Mouse (Mus musculus): ENCODE data around the gene Amigo3. TPM values are rescaled to one million over a fixed set of nuclear protein-coding genes. Genes with fewer than 3 reads are reported as not detected.

The Amigo3 gene
- polyA plus RNA-seq, 1 experiment from 2014 or later: 1.5 TPM

DNA sequence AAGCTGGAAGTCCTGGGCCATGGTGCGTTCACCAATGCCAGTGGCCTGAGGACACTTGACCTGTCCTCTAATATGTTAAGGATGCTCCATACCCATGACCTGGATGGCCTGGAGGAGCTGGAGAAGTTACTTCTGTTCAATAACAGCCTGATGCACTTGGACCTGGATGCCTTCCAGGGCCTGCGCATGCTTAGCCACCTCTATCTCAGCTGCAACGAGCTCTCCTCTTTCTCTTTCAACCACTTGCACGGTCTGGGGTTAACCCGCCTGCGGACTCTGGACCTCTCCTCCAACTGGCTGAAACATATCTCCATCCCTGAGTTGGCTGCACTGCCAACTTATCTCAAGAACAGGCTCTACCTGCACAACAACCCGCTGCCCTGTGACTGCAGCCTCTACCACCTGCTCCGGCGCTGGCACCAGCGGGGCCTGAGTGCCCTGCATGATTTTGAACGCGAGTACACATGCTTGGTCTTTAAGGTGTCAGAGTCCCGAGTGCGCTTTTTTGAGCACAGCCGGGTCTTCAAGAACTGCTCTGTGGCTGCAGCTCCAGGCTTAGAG is 786 bp downstream of the Amigo3 start:
- Histone ChIP-seq H3K9ac (0 out of 2 replicates have a peak overlapping the region, but pooled peaks have one; percentile 39), H3K36me3 (peaks cover 56% of the 10 kb centered on the region), H3K4me1 (replicated peaks) (peaks cover 31% of the 10 kb centered on the region), H3K27me3 (no peaks in the 10 kb centered on the region), H3K4me3 (no peak overlapping the region), H3K27ac (peak overlapping the region; percentile 23; the same call in 1 of the 2 replicates), H3K4me2 (no peak overlapping the region), H3K9me3 (replicated peaks) (no peaks in the 10 kb centered on the region)
- 83% methylated on average over 15 of the region's 15 CpGs for WGBS
- ATAC-seq (replicated peaks; ENCODE audit: insufficient number of reproducible peaks, insufficient read depth, low FRiP score, low read depth): no peak

DNA sequence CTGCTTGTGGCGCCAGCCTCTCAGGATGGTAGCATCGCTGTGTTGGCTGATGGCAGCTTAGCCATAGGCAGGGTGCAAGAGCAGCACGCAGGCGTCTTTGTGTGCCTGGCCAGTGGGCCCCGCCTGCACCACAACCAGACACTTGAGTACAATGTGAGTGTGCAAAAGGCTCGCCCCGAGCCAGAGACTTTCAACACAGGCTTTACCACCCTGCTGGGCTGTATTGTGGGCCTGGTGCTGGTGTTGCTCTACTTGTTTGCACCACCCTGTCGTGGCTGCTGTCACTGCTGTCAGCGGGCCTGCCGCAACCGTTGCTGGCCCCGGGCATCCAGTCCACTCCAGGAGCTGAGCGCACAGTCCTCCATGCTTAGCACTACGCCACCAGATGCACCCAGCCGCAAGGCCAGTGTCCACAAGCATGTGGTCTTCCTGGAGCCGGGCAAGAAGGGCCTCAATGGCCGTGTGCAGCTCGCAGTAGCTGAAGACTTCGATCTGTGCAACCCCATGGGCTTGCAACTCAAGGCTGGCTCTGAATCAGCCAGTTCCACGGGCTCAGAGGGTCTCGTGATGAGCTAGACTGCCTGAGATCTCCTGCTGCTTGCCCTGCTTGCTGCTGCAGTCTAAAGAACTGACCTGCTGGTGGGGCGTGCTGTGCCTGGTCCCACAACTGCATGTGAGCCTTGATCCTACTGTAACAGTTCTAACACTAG is 1.5 kb downstream of the Amigo3 start:
- no peaks in the 10 kb centered on the region for H3K27me3 ChIP-seq
- no peak overlapping the region for H3K4me3 ChIP-seq
- no peak overlapping the region for H3K9ac ChIP-seq
- H3K4me2 ChIP-seq: no peak overlapping the region
- H3K9me3 ChIP-seq (replicated peaks): no peaks in the 10 kb centered on the region
- peaks cover 59% of the 10 kb centered on the region for H3K36me3 ChIP-seq
- H3K27ac ChIP-seq: no peak overlapping the region
- 89% methylated on average over 22 of the region's 22 CpGs for WGBS
- peaks cover 30% of the 10 kb centered on the region for H3K4me1 ChIP-seq (replicated peaks)
- ATAC-seq (replicated peaks; ENCODE audit: insufficient number of reproducible peaks, insufficient read depth, low FRiP score, low read depth): no peak

DNA sequence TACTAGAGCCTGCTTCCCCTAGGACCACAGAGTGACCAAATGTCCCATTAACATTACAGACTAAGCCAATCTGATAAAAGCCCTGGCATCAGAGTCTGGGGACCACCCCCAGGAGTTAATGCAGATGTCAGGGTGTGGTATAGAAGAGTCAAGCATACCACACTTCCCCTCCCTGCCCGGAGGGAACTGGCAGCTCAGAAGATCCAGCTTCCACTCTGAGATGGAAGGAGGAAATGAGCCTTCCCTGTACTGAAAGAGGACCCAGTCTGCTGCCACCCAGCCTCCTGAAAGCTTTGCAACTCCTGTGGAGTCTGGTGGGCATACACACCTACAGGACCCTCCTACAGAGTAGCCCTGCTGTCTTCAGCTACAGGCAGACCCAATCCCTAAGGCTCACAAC is 2.1 kb downstream of the Amigo3 start:
- Histone ChIP-seq H3K9ac (no peak overlapping the region), H3K36me3 (peaks cover 62% of the 10 kb centered on the region), H3K4me1 (replicated peaks) (peaks cover 24% of the 10 kb centered on the region), H3K4me3 (no peak overlapping the region), H3K9me3 (replicated peaks) (no peaks in the 10 kb centered on the region), H3K27ac (no peak overlapping the region), H3K4me2 (no peak overlapping the region), H3K27me3 (no peaks in the 10 kb centered on the region)
- 50% methylated on average over 1 of the region's 1 CpGs for WGBS
- ATAC-seq (replicated peaks; ENCODE audit: insufficient number of reproducible peaks, insufficient read depth, low FRiP score, low read depth): no peak

DNA sequence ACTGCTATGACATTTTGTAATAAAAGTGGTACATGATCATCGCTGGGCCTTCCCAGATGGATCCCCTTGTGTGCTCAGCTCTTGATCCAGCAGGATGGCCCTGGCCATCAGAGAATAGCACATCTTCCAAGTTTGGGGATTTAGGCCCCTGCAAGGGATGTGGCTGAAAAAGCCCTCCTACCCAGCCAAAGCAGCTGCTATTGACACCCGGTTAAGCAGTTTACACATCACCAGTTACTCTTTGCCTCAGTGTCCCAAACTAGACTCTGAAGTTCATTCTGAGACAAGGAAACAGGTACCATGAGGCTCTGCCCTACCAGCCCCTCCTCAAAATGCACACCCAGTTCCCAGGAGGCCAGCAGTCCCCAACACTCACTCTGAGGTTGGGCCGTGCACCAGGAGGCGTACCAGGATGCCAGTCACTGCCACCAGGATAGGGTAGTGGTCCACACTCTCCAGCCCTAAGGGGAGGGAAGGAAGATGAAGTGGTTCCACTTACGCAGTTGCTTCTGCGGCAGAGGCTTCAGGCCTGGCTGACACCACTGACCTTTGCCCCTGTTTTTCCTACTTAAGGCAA is 2.8 kb downstream of the Amigo3 start:
- H3K27ac ChIP-seq: no peak overlapping the region
- H3K9ac ChIP-seq: no peak overlapping the region
- no peak for ATAC-seq (replicated peaks; ENCODE audit: insufficient number of reproducible peaks, insufficient read depth, low FRiP score, low read depth)
- H3K4me1 ChIP-seq (replicated peaks): peaks cover 18% of the 10 kb centered on the region
- 88% methylated on average over 6 of the region's 6 CpGs for WGBS
- peaks cover 58% of the 10 kb centered on the region for H3K36me3 ChIP-seq
- no peaks in the 10 kb centered on the region for H3K27me3 ChIP-seq
- no peak overlapping the region for H3K4me3 ChIP-seq
- H3K9me3 ChIP-seq (replicated peaks): no peaks in the 10 kb centered on the region
- no peak overlapping the region for H3K4me2 ChIP-seq

DNA sequence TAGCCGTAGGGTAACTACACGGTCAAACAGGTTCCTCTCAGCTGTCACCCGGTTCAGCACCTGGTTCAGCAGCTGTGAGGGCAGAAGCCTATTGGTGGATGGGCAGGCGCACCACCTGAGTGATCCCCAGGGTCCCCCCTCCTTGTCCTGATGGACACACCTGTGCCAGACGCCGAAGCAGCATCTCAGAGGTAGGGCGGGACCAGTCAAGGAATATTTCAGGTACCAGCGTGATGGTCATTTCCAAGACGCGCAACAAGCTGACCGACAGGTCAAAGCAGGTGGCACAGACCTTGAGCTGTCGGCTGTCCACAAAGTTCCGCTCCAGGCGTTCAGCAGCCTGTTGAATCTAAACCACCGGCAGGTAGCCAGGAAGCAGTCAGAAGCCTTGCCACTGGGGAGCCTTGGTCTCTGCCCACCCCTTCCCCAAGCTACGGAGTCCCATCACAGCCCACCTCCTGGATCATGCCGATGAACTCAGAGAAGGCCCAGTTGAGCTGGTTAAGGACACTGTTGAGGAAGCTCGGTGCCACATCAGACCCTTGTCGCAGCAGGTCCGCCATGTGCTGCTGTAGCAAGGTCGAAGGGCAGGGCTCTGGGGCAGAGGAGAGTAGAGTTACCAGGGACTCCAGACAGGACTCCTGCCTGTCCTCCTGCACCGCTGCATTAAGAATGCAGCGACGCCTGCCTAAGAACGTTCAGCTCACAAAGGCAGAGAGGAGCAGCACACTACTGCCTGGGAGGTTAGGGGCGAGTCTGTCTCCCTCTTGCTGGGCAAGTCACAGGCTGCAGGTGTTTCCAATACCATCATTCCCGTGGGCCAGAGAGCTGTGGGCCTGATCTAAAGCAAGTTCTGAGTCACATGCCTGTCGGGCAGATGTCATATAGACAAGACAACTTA is 3.7 kb downstream of the Amigo3 start:
- H3K9ac ChIP-seq: no peak overlapping the region
- no peak overlapping the region for H3K27ac ChIP-seq
- peaks cover 57% of the 10 kb centered on the region for H3K36me3 ChIP-seq
- H3K9me3 ChIP-seq (replicated peaks): no peaks in the 10 kb centered on the region
- H3K4me3 ChIP-seq: no peak overlapping the region
- H3K4me1 ChIP-seq (replicated peaks): peaks cover 18% of the 10 kb centered on the region
- 81% methylated on average over 28 of the region's 28 CpGs for WGBS
- no peaks in the 10 kb centered on the region for H3K27me3 ChIP-seq
- H3K4me2 ChIP-seq: no peak overlapping the region
- ATAC-seq (replicated peaks; ENCODE audit: insufficient number of reproducible peaks, insufficient read depth, low FRiP score, low read depth): no peak

DNA sequence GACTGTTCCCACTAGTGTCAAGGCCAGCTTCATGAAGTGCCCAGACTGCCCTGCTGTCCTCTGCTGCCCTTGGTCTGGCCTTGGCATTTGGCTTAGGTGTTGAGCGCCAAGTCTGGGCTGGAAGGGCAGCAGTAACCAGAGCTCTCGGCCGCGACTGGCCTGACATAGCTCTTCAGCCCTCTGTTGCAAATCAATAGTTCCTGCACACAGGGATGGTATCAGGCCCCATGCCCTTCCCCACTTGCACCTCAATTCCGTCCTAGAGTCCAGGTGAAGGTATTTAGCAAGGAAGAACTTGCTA is 4.3 kb downstream of the Amigo3 start:
- Histone ChIP-seq H3K9ac (no peak overlapping the region), H3K4me2 (no peak overlapping the region), H3K27me3 (no peaks in the 10 kb centered on the region), H3K4me1 (replicated peaks) (peaks cover 16% of the 10 kb centered on the region), H3K9me3 (replicated peaks) (no peaks in the 10 kb centered on the region), H3K27ac (no peak overlapping the region), H3K36me3 (peaks cover 58% of the 10 kb centered on the region), H3K4me3 (no peak overlapping the region)
- no peak for ATAC-seq (replicated peaks; ENCODE audit: insufficient number of reproducible peaks, insufficient read depth, low FRiP score, low read depth)
- 82% methylated on average over 5 of the region's 5 CpGs for WGBS

DNA sequence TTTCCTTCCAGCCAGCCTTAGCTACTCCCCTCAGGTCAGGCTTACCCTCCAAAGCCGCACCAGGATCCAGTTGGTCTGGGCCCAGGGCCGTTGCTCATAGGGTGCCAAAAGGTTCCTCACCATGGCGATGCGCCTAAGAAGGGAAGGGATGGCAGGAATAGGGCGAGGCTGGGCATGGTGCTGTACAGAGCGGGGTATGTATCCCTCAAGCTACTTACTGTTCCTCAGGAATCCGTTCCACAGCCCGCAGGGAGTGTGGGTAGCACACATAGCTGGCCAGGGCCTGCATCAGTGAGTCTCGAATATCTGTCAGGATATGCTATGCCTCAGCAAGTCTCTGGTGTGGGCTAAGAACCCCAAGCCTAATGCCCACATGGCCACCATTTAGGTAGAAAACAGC is 5.3 kb downstream of the Amigo3 start:
- Histone ChIP-seq H3K4me1 (replicated peaks) (peaks cover 7% of the 10 kb centered on the region), H3K27me3 (no peaks in the 10 kb centered on the region), H3K4me2 (no peak overlapping the region), H3K4me3 (no peak overlapping the region), H3K36me3 (peaks cover 68% of the 10 kb centered on the region), H3K9ac (no peak overlapping the region), H3K9me3 (replicated peaks) (no peaks in the 10 kb centered on the region), H3K27ac (no peak overlapping the region)
- no peak for ATAC-seq (replicated peaks; ENCODE audit: insufficient number of reproducible peaks, insufficient read depth, low FRiP score, low read depth)
- WGBS: 92% methylated on average over 9 of the region's 9 CpGs

DNA sequence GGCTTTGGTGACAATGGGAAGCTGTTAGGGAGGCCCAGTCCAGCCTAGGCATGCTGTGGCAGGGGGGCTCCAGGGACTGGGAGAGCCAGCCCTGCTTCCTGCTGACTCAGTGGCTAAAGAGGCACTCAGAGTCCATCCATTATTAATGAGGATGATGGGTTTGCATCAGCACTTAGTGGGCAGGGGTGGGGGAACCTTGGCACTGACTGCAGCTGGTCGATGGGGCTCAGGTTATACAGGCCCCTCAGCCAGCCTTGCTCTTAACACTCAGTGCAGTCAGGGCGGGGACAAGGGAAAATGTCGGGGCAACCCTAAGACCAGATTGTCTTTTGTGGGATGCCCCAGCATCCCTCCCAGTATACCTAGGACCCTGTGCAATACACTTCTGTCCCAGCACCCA is 9.2 kb downstream of the Amigo3 start:
- Histone ChIP-seq H3K9me3 (replicated peaks) (no peaks in the 10 kb centered on the region), H3K4me3 (no peak overlapping the region), H3K9ac (no peak overlapping the region), H3K36me3 (peaks cover 47% of the 10 kb centered on the region), H3K27me3 (no peaks in the 10 kb centered on the region), H3K4me2 (no peak overlapping the region), H3K4me1 (replicated peaks) (no peaks in the 10 kb centered on the region), H3K27ac (no peak overlapping the region)
- WGBS: 87% methylated on average over 3 of the region's 3 CpGs
- ATAC-seq (replicated peaks; ENCODE audit: insufficient number of reproducible peaks, insufficient read depth, low FRiP score, low read depth): no peak

DNA sequence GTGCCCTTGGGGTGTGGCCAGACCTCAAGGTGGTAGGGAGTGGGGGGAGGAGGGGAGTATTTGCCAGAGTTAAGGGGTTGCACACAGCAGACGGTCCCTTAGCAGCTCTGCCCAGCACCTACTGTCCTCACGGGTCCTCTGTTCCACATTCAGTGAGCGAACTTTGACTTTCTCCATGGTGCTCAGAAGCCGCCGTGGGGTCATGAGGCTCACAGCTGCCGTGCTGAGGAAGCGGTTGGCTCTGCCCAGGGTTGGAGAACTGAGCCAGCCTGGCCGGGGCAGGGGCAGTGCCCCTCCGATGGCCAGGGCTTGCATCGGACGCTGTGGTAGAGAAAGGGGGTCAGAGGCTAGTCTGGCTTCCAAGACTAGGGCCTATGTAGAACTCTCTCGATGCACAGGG is 10.4 kb downstream of the Amigo3 start:
- Histone ChIP-seq H3K27me3 (no peaks in the 10 kb centered on the region), H3K4me3 (no peak overlapping the region), H3K9me3 (replicated peaks) (no peaks in the 10 kb centered on the region), H3K9ac (no peak overlapping the region), H3K27ac (no peak overlapping the region), H3K4me1 (replicated peaks) (peaks cover 3% of the 10 kb centered on the region), H3K36me3 (peaks cover 39% of the 10 kb centered on the region), H3K4me2 (no peak overlapping the region)
- 83% methylated on average over 12 of the region's 12 CpGs for WGBS
- ATAC-seq (replicated peaks; ENCODE audit: insufficient number of reproducible peaks, insufficient read depth, low FRiP score, low read depth): no peak

DNA sequence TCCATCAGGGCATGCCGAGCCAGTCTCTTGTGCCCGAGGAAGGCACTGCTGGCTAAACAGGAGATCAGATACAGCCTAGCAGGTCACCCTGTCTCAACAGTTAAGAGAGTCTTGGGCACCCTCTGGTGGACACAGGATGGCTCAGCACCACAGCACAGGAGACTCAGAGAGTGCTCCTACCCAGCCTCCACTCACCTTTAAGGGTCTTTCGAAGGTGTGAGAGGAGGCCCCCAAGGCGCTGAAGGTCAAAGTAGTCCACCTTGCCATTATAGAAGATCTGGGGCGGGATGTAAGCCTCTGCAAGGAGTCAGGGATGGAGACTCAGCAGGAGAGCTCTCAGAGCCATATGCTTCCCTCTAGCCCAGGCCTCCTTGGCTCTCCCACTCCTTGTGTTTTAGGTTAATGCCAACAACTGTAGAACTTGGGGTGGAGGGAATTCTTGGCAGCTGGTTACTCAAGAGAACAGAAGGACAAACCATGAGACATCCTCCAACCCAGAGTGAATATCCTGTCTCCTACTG is 12.6 kb downstream of the Amigo3 start:
- Histone ChIP-seq H3K27ac (no peak overlapping the region), H3K4me1 (replicated peaks) (peaks cover 3% of the 10 kb centered on the region), H3K36me3 (peaks cover 44% of the 10 kb centered on the region; the same call in 1 of the 2 replicates), H3K9ac (no peak overlapping the region), H3K4me3 (no peak overlapping the region), H3K9me3 (replicated peaks) (no peaks in the 10 kb centered on the region), H3K4me2 (no peak overlapping the region), H3K27me3 (no peaks in the 10 kb centered on the region)
- ATAC-seq (replicated peaks; ENCODE audit: insufficient number of reproducible peaks, insufficient read depth, low FRiP score, low read depth): no peak
- 27% methylated on average over 5 of the region's 5 CpGs for WGBS

DNA sequence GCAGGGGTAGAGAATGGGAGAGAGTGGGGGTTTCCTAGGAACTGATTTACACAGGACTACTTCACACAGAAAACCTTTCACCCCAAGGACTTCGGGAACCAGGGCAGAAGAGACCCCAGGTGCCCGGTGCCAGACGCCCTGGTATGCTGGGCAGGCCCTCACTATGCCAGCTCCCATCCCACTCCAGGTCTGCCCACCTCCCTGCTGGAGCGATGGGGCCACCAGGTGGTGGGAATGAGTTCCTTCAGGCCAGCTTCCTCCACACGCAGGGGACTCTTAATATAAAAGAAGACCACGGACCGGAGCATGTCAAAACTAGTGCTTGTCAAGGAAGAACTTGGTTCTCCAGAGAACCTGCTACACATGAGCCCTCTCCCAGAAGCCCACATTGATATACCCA is 14.2 kb downstream of the Amigo3 start:
- H3K27ac ChIP-seq: no peak overlapping the region
- no peak overlapping the region for H3K4me2 ChIP-seq
- no peak for ATAC-seq (replicated peaks; ENCODE audit: insufficient number of reproducible peaks, insufficient read depth, low FRiP score, low read depth)
- peaks cover 41% of the 10 kb centered on the region; the same call in 1 of the 2 replicates for H3K36me3 ChIP-seq
- H3K4me3 ChIP-seq: no peak overlapping the region
- WGBS: 77% methylated on average over 7 of the region's 7 CpGs
- no peaks in the 10 kb centered on the region for H3K27me3 ChIP-seq
- H3K9me3 ChIP-seq (replicated peaks): no peaks in the 10 kb centered on the region
- peaks cover 14% of the 10 kb centered on the region for H3K4me1 ChIP-seq (replicated peaks)
- no peak overlapping the region for H3K9ac ChIP-seq

Measured in heart, embryonic 15.5 days (tissue).